Mouse (Mus musculus) heart, embryonic 11.5 days (tissue): ENCODE data around the gene Lipm. TPM values are rescaled to one million over a fixed set of nuclear protein-coding genes. Genes with fewer than 3 reads are reported as not detected.

Experiments used
- ATAC-seq: fragments of 200-750 bp; cut with Nextera tagmentation; replicated peaks from 2 replicates; pipeline ENCODE4 v1.8.0; 2017; ENCODE audit warnings: moderate library complexity; ENCODE audit not compliant: insufficient number of reproducible peaks, low FRiP score, low TSS enrichment
- H3K27ac ChIP-seq: fragments of 300-500 bp; sonication (generic); 2 replicates; pipeline ENCODE4 v1.5.1; 2014; ENCODE audit warnings: mild to moderate bottlenecking, low read depth, low read length
- H3K27me3 ChIP-seq: fragments of 300-500 bp; sonication (generic); 2 replicates; pipeline ENCODE4 v1.6.1; 2014; ENCODE audit warnings: mild to moderate bottlenecking, low read length, mixed read lengths; ENCODE audit not compliant: control insufficient read depth, insufficient read depth
- H3K36me3 ChIP-seq: fragments of 300-500 bp; sonication (generic); 2 replicates; pipeline ENCODE4 v1.6.1; 2014; ENCODE audit warnings: mild to moderate bottlenecking, low read length, moderate library complexity, mixed read lengths; ENCODE audit not compliant: control insufficient read depth, insufficient read depth
- H3K4me1 ChIP-seq: fragments of 300-500 bp; sonication (generic); 2 replicates; pipeline ENCODE4 v1.6.1; 2014; ENCODE audit warnings: low read length; ENCODE audit not compliant: control insufficient read depth, insufficient read depth
- H3K4me2 ChIP-seq: fragments of 300-500 bp; sonication (generic); 2 replicates; pipeline ENCODE4 v1.6.1; 2014; ENCODE audit warnings: mild to moderate bottlenecking, moderate library complexity
- H3K4me3 ChIP-seq: fragments of 300-500 bp; sonication (generic); 2 replicates; pipeline ENCODE4 v1.5.1; 2014; ENCODE audit warnings: low read depth, low read length
- H3K9ac ChIP-seq: fragments of 300-500 bp; sonication (generic); 2 replicates; pipeline ENCODE4 v1.6.1; 2014; ENCODE audit warnings: mild to moderate bottlenecking, low read depth, low read length, moderate library complexity
- H3K9me3 ChIP-seq: fragments of 300-500 bp; sonication (generic); replicated peaks from 2 replicates; pipeline ENCODE4 v1.6.1; 2016; ENCODE audit warnings: low read length; ENCODE audit not compliant: control insufficient read depth
- WGBS: fragments of 180-500 bp; shearing (Covaris S2); extraction: QIAGEN DNeasy Blood & Tissue Kit; methylation state at CpG from one replicate; pipeline ENCODE4 v1.1.7; 2014; ENCODE audit not compliant: insufficient replicate concordance; 5-methylcytosine and 5-hydroxymethylcytosine counted together
- microRNA-seq: library from miRNA; unstranded; fragments of <30 nt; microRNA quantifications from one replicate; pipeline ENCODE4, GENCODE M21; 2016; ENCODE audit warnings: borderline number of aligned reads
- polyA plus RNA-seq: library from polyadenylated mRNA; unstranded; fragments of >200 nt; fragmentation: Nextera tagmentation; extraction: Ambion mirVana; gene quantifications from 2 replicates; pipeline ENCODE4 v1.2.1, GENCODE M21; 2014

The Lipm gene
- polyA plus RNA-seq, 1 experiment from 2014 or later = not detected

- H3K9ac ChIP-seq = no peak overlapping the region
- no peak for ATAC-seq
- H3K4me3 ChIP-seq = no peak overlapping the region
- no peak overlapping the region for H3K27ac ChIP-seq
- H3K4me1 ChIP-seq = 0 out of 2 replicates have a peak, but pooled peaks cover 3% of the 10 kb centered on the region
- H3K27me3 ChIP-seq = no peaks in the 10 kb centered on the region
- H3K9me3 ChIP-seq = no peaks in the 10 kb centered on the region
- no peaks in the 10 kb centered on the region for H3K36me3 ChIP-seq
- H3K4me2 ChIP-seq = no peak overlapping the region
- 53% methylated on average over 3 of the region's 3 CpGs for WGBS
Measured at GRCm38 (mm10) chr19:34171167-34171566, 70.4 kb downstream of the Lipm start.

Small RNA genes within 50 kb of the gene (microRNA-seq; reads per million reads assigned to microRNA genes)
- not detected for gene Gm23334

Other genes with a start within 250 kb of the Lipm start
- 0.21 TPM in 2 replicates for gene Lipf, start 139.7 kb upstream of the Lipm start, polyA plus RNA-seq
- not detected in 2 replicates for gene Lipk, start 92.6 kb upstream of the Lipm start, polyA plus RNA-seq
- not detected in 2 replicates for gene Lipn, start 33.6 kb upstream of the Lipm start, polyA plus RNA-seq
- not detected in 2 replicates for gene Ankrd22, start 65.1 kb downstream of the Lipm start, polyA plus RNA-seq
- gene Stambpl1, start 91.3 kb downstream of the Lipm start, polyA plus RNA-seq = 5.0 and 5.2 TPM in 2 replicates
- 1,416 and 1,586 TPM in 2 replicates for gene Acta2, start 154.7 kb downstream of the Lipm start, polyA plus RNA-seq
- gene Fas, start 189.7 kb downstream of the Lipm start, polyA plus RNA-seq = 1.6 and 2.1 TPM in 2 replicates